In the genomic region with DNA sequence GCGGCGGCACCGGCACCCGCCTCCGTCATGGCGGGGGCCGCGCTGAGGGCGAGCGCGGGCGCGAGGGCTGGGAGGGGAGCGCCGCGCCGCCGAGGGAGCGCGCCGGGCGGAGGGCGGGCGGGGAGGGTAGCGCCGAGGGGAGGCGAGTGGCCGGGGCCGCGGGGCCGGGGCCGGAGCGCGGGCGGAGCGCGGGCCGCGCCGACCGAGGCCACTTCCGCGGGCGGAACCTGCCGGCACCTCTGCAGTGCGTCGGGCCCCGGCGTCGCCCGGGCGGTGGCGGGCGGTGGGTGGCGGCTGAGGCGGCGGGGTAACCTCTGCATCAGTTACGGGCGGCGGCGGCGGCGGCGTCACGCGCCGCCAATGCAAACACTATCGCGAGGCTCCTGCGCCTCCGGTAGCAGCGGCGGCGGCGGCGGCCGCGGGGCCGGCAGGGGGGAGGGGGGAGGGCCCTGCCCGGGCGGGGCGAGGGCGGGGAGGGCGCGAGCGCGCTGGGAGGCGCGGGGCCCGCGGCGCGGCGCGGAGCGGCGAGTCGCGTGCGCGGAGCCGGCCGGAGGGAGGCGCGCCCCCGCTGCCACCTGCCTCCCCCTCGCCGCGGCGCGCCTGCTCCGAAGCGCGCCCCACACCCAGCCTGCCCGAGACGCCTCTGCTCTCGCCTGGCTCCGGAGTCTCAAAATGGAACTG, we compare ENCODE assay signal across 7 mouse cellular contexts. TPM values are rescaled to one million over a fixed set of nuclear protein-coding genes. Genes with fewer than 3 reads are reported as not detected.
DNase-seq lines count a peak whose midpoint lies in the region; ATAC-seq lines count a peak whose summit lies in the region.

A gene (minus strand): TSS at position 358 of the 681 bp plus-strand sequence.

- peak; percentile 38 for DNase-seq in adrenal gland, adult 8-10 months
- peak; percentile 90 for DNase-seq in embryo, embryonic 10 days (ENCODE audit: low spot score)
- DNase-seq in gastrocnemius, postnatal 4 days (ENCODE audit: low spot score in 2 of 2) = peak; percentile 74 to 81
- DNase-seq in limb, embryonic 11.5 days (ENCODE audit: low spot score) = peak; percentile 86
- DNase-seq in spleen, adult 12 weeks (ENCODE audit: low spot score) = peak; percentile 70

- peak within 1 kb of the TSS; percentile 100 for H3K27ac ChIP-seq in intestine, embryonic 15.5 days
- H3K27ac ChIP-seq in limb, embryonic 11.5 days (replicated peaks; ENCODE audit: low read depth, low read length) = peak within 1 kb of the TSS; percentile 100
- peak within 1 kb of the TSS; percentile 99 for H3K27ac ChIP-seq in midbrain, embryonic 13.5 days

- peak within 1 kb of the TSS; percentile 99 for H3K9ac ChIP-seq in intestine, embryonic 15.5 days
- peak within 1 kb of the TSS; percentile 100 for H3K9ac ChIP-seq in limb, embryonic 11.5 days (ENCODE audit: low read length)
- peak within 1 kb of the TSS; percentile 96 for H3K9ac ChIP-seq in midbrain, embryonic 13.5 days (replicated peaks)

- ATAC-seq in intestine, embryonic 15.5 days = peak; percentile 94
- peak; percentile 87 for ATAC-seq in limb, embryonic 11.5 days (ENCODE audit: insufficient number of reproducible peaks, low FRiP score, low TSS enrichment, low read depth)
- peak; percentile 90 for ATAC-seq in midbrain, embryonic 13.5 days

- under 1% methylated on average over 99 of the region's 118 CpGs for WGBS in intestine, embryonic 15.5 days
- under 1% methylated on average over 59 of the region's 118 CpGs for WGBS in limb, embryonic 11.5 days
- under 1% methylated on average over 58 of the region's 118 CpGs for WGBS in midbrain, embryonic 13.5 days

- H3K4me3 ChIP-seq in intestine, embryonic 15.5 days (replicated peaks) = peak within 1 kb of the TSS; percentile 98
- peak within 1 kb of the TSS; percentile 89 for H3K4me3 ChIP-seq in limb, embryonic 11.5 days (ENCODE audit: low read depth, low read length)
- peak within 1 kb of the TSS; percentile 92 for H3K4me3 ChIP-seq in midbrain, embryonic 13.5 days (replicated peaks)

- no peaks in the 10 kb centered on the region for H3K9me3 ChIP-seq in intestine, embryonic 15.5 days
- no peaks in the 10 kb centered on the region for H3K9me3 ChIP-seq in limb, embryonic 11.5 days (ENCODE audit: control insufficient read depth, low read length)
- H3K9me3 ChIP-seq in midbrain, embryonic 13.5 days = no peaks in the 10 kb centered on the region

- peak within 1 kb of the TSS; percentile 57 for H3K4me2 ChIP-seq in intestine, embryonic 15.5 days (replicated peaks)
- H3K4me2 ChIP-seq in limb, embryonic 11.5 days (ENCODE audit: low read depth, severe bottlenecking) = peak within 1 kb of the TSS; percentile 59
- H3K4me2 ChIP-seq in midbrain, embryonic 13.5 days (replicated peaks) = peak within 1 kb of the TSS; percentile 64

- H3K27me3 ChIP-seq in intestine, embryonic 15.5 days (replicated peaks) = no peaks in the 10 kb centered on the region
- H3K27me3 ChIP-seq in limb, embryonic 11.5 days (ENCODE audit: control insufficient read depth, insufficient read depth, low read length) = no peaks in the 10 kb centered on the region
- no peaks in the 10 kb centered on the region for H3K27me3 ChIP-seq in midbrain, embryonic 13.5 days

- H3K36me3 ChIP-seq in intestine, embryonic 15.5 days = no peaks in the 10 kb centered on the region
- H3K36me3 ChIP-seq in limb, embryonic 11.5 days (ENCODE audit: control insufficient read depth, insufficient read depth, low read length) = no peaks in the 10 kb centered on the region
- H3K36me3 ChIP-seq in midbrain, embryonic 13.5 days = no peaks in the 10 kb centered on the region

- H3K4me1 ChIP-seq in intestine, embryonic 15.5 days (replicated peaks) = peaks cover 2% of the 10 kb centered on the region; the same call in 1 of the 2 replicates
- H3K4me1 ChIP-seq in limb, embryonic 11.5 days (ENCODE audit: control insufficient read depth, insufficient read depth, low read length) = no peaks in the 10 kb centered on the region
- H3K4me1 ChIP-seq in midbrain, embryonic 13.5 days (replicated peaks) = peaks cover 22% of the 10 kb centered on the region

RNA-seq across cellular contexts. Expression of the gene that starts here (rescaled TPM):
- 10 to 100 TPM; 58.4 to 69.2 (median 61.3) TPM for total RNA-seq in adrenal gland, adult 8-10 months (2022)
- total RNA-seq in gastrocnemius, postnatal 4 days (2021) = 10 to 100 TPM; 43.4 to 52.1 TPM
- 36.4 and 45.7 TPM in 2 replicates for polyA plus RNA-seq in intestine, embryonic 15.5 days (2015; fragmentation: Nextera tagmentation; extraction: Ambion mirVana)
- polyA plus RNA-seq in limb, embryonic 11.5 days (2014; fragmentation: Nextera tagmentation; extraction: Ambion mirVana) = 40.4 and 41.7 TPM in 2 replicates
- polyA plus RNA-seq in midbrain, embryonic 13.5 days (2015; fragmentation: Nextera tagmentation; extraction: Ambion mirVana) = 25.5 and 26.2 TPM in 2 replicates

Comparison
In these comparisons a context has a peak if more than half of its experiments do, and no peak if none do; other contexts are left out.
1. Peak in every context shown above with its lines: DNase-seq, ATAC-seq, H3K4me3 ChIP-seq and H3K27ac ChIP-seq.
2. DNase-seq: peak in every context shown above with its lines; median percentile 90 in embryo, embryonic 10 days; 86 in limb, embryonic 11.5 days; 78 in gastrocnemius, postnatal 4 days; 70 in spleen, adult 12 weeks; 38 in adrenal gland, adult 8-10 months.